Mouse (Mus musculus) liver, embryonic 16.5 days (tissue): ENCODE measurements around the gene Fam13a. TPM values are rescaled to one million over a fixed set of nuclear protein-coding genes. Genes with fewer than 3 reads are reported as not detected.

Experiments used
- ATAC-seq: fragments of 200-750 bp; cut with Nextera tagmentation; 2 replicates; pipeline ENCODE4 v1.8.0; 2017; ENCODE audit warnings: low read depth, mild to moderate bottlenecking, moderate number of reproducible peaks, moderate library complexity
- H3K27ac ChIP-seq: fragments of 300-500 bp; sonication (generic); 2 replicates; pipeline ENCODE4 v1.5.1; 2014; ENCODE audit warnings: mild to moderate bottlenecking, low read length
- H3K27me3 ChIP-seq: fragments of 300-500 bp; sonication (generic); 2 replicates; pipeline ENCODE4 v1.6.1; 2014; ENCODE audit warnings: low read depth, low read length, mixed read lengths; ENCODE audit not compliant: control insufficient read depth, insufficient read depth
- H3K36me3 ChIP-seq: fragments of 300-500 bp; sonication (generic); 2 replicates; pipeline ENCODE4 v1.6.1; 2014; ENCODE audit warnings: mild to moderate bottlenecking; ENCODE audit not compliant: control insufficient read depth, insufficient read depth
- H3K4me1 ChIP-seq: fragments of 300-500 bp; sonication (generic); 2 replicates; pipeline ENCODE4 v1.6.1; 2014; ENCODE audit warnings: low read depth, low read length, mixed read lengths; ENCODE audit not compliant: control insufficient read depth
- H3K4me2 ChIP-seq: fragments of 300-500 bp; sonication (generic); 2 replicates; pipeline ENCODE4 v1.6.1; 2014; ENCODE audit warnings: low read depth, low read length, mixed read lengths
- H3K4me3 ChIP-seq: fragments of 300-500 bp; sonication (generic); 2 replicates; pipeline ENCODE4 v1.5.1; 2014; ENCODE audit warnings: low read depth, mild to moderate bottlenecking, low read length
- H3K9ac ChIP-seq: fragments of 300-500 bp; sonication (generic); 2 replicates; pipeline ENCODE4 v1.6.1; 2014; ENCODE audit warnings: low read depth, low read length
- H3K9me3 ChIP-seq: fragments of 300-500 bp; sonication (generic); replicated peaks from 2 replicates; pipeline ENCODE4 v1.6.1; 2016; ENCODE audit warnings: low read length; ENCODE audit not compliant: control insufficient read depth
- WGBS: fragments of 180-500 bp; shearing (Covaris S2); extraction: QIAGEN DNeasy Blood & Tissue Kit; methylation state at CpG from one replicate; pipeline ENCODE4 v1.1.7; 2014; ENCODE audit not compliant: insufficient replicate concordance; 5-methylcytosine and 5-hydroxymethylcytosine counted together
- polyA plus RNA-seq: library from polyadenylated mRNA; unstranded; fragments of >200 nt; fragmentation: Nextera tagmentation; extraction: Ambion mirVana; gene quantifications from 2 replicates; pipeline ENCODE4 v1.2.1, GENCODE M21; 2015

Gene Fam13a
- polyA plus RNA-seq, 1 experiment from 2014 or later, result 4.8 TPM

DNA sequence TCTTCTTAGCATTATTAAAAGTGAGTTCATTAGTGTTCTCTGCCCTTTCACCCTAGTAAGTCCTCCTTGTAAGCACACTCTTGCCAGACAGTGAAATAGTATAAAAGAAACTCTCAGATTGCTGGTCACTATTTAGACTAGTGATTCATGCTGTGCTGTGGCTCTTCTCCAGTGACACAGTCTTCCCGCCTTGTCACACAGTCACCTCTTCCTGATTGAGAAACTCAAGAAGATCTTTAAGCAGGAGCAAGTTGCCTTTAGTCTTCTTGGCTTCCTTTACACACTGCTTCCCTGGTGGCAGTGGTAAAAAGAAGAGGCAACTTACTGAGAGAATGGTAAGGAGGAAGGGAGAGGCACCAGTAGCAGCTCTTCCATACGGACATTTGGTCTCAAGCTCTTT, 6.3 kb upstream of the Fam13a start:
- H3K36me3 ChIP-seq, result no peaks in the 10 kb centered on the region
- WGBS, result 67% methylated on average over 2 of the region's 2 CpGs
- no peak overlapping the region for H3K4me2 ChIP-seq
- no peak overlapping the region for H3K9ac ChIP-seq
- H3K9me3 ChIP-seq, result no peaks in the 10 kb centered on the region
- H3K27me3 ChIP-seq, result no peaks in the 10 kb centered on the region
- no peak overlapping the region for H3K27ac ChIP-seq
- H3K4me3 ChIP-seq, result no peak overlapping the region
- H3K4me1 ChIP-seq, result no peaks in the 10 kb centered on the region
- no peak for ATAC-seq

DNA sequence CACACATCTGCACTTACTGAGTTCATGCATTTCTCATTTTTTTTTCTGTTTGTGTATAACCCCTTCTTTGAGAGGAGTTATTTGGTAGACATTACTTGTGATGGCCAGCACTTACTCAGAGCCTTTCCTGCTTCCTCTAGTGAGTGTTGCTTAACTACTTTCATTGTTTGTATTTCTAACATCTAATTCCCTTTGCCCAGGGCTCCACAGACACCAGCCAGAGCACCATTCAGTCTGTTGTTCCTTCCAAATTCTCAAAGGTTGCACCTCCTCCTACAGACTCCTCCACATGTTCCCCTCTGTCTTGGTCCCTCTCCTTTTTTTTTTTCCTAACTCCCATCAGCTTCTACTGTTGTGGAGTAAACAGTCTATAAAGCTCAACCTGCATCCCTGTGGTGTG, 5.7 kb upstream of the Fam13a start:
- H3K27me3 ChIP-seq, result no peaks in the 10 kb centered on the region
- no peaks in the 10 kb centered on the region for H3K36me3 ChIP-seq
- H3K4me3 ChIP-seq, result no peak overlapping the region
- H3K27ac ChIP-seq, result no peak overlapping the region
- no peaks in the 10 kb centered on the region for H3K4me1 ChIP-seq
- no peaks in the 10 kb centered on the region for H3K9me3 ChIP-seq
- ATAC-seq, result no peak
- H3K4me2 ChIP-seq, result no peak overlapping the region
- no peak overlapping the region for H3K9ac ChIP-seq

DNA sequence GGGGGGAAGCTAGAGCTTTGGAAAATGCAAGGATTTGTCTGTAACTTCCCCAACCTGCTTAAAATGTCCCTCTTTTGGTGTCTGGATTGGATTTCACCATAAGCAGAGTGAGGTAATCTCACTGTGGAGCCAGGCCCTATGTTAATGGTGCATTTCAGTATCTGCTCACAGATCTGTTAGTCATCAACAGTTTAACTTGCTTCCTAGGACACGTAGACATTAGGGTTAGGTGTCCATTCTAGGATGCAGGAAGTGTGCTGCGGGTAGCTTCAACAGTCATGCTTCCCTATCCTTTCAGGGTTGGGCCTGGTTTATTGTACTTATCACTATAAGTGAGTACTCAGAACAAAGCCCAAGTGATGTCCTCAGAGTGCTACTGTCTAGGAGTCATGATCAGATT, 4.5 kb upstream of the Fam13a start:
- Histone ChIP-seq H3K36me3 (no peaks in the 10 kb centered on the region), H3K27me3 (no peaks in the 10 kb centered on the region), H3K27ac (no peak overlapping the region), H3K9ac (no peak overlapping the region), H3K4me3 (no peak overlapping the region), H3K9me3 (no peaks in the 10 kb centered on the region), H3K4me2 (no peak overlapping the region), H3K4me1 (no peaks in the 10 kb centered on the region)
- no peak for ATAC-seq
- 37% methylated on average over 2 of the region's 2 CpGs for WGBS

DNA sequence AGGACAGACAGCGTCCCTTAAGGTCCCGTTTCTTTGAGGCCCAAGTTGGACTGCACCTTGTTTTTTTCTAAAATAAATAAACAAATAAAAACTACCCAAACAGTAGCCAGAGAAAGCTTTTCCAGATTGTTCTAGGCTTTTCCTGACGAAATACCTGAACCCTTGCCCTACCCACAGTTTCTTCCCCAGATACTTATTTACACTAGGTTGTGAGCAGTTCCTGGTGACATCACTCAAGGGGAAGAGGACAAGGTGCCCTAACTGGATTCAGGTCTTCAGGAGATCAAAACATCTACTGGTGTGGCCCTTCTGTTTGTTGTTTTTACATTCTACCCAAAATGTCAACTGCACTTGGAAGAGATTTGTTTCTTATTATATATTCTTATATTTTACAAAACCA, 457 bp upstream of the Fam13a start:
- Histone ChIP-seq H3K4me1 (no peaks in the 10 kb centered on the region), H3K4me2 (peak overlapping the region; percentile 57), H3K9ac (no peak overlapping the region), H3K27me3 (no peaks in the 10 kb centered on the region), H3K36me3 (no peaks in the 10 kb centered on the region), H3K9me3 (no peaks in the 10 kb centered on the region), H3K4me3 (peak overlapping the region; percentile 62), H3K27ac (no peak overlapping the region; the same call in 1 of the 2 replicates)
- WGBS, result 30% methylated on average over 3 of the region's 3 CpGs
- ATAC-seq, result no peak

DNA sequence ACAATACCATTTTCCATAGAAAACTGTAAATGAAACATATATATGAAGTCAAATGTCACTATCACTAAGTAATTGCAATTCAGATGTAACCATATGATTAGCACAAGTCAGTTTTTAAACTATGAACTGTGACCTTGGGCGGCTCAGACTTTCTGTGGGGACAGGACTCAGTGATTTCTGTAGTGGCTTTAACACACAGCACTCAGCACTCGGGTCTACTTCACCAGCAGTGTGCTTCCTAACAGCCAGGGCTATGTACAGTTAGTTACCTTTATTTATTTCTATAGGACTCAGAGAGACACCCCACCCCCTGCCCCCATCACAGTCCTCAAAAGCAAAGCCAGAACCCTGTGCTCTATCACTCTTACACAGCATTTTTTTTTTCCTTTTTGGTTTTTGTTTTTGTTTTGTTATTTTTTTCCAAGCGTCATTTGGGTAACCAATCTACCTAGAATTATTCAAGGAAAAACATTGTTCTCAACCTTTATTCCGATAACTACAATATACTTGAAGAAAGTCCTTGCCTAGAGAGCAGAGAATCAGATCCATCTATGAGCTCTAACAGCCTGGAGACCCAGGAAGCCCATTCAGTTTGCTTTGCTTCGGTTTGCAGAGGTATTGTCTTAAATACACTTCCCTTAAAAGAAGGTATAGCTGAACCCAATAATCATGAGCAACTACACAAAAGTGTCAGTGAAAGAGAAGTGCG, 740 bp downstream of the Fam13a start:
- Histone ChIP-seq H3K4me3 (peak overlapping the region; percentile 62), H3K27ac (peak overlapping the region; percentile 55), H3K4me2 (peak overlapping the region; percentile 57), H3K36me3 (no peaks in the 10 kb centered on the region), H3K27me3 (no peaks in the 10 kb centered on the region), H3K9ac (no peak overlapping the region; the same call in 1 of the 2 replicates), H3K9me3 (no peaks in the 10 kb centered on the region), H3K4me1 (no peaks in the 10 kb centered on the region)
- ATAC-seq, result no peak
- WGBS, result 30% methylated on average over 6 of the region's 6 CpGs

DNA sequence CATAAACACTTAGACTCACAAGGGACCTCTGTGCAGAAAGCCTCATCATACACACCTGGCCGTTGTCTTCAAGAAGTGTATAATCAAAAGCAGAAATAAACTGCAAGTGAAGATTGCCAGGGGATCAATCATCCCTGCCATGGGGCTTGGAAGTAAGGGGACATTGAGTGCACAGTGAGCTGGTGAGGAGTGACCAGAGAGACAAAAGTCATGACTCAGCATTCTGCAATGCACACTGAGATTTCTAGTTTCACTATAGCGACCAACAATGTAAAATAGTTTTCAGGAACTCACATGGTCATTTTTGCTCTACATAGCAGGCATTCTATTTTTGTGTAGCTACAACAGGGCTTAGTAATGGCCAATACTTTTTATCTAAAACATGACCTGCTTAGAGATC, 1.7 kb downstream of the Fam13a start:
- H3K27me3 ChIP-seq, result no peaks in the 10 kb centered on the region
- no peaks in the 10 kb centered on the region for H3K9me3 ChIP-seq
- peak overlapping the region; percentile 19 for H3K4me2 ChIP-seq
- no peak overlapping the region for H3K9ac ChIP-seq
- no peak overlapping the region for H3K4me3 ChIP-seq
- no peaks in the 10 kb centered on the region for H3K4me1 ChIP-seq
- no peaks in the 10 kb centered on the region for H3K36me3 ChIP-seq
- no peak overlapping the region for H3K27ac ChIP-seq
- no peak for ATAC-seq
- 67% methylated on average over 2 of the region's 2 CpGs for WGBS

DNA sequence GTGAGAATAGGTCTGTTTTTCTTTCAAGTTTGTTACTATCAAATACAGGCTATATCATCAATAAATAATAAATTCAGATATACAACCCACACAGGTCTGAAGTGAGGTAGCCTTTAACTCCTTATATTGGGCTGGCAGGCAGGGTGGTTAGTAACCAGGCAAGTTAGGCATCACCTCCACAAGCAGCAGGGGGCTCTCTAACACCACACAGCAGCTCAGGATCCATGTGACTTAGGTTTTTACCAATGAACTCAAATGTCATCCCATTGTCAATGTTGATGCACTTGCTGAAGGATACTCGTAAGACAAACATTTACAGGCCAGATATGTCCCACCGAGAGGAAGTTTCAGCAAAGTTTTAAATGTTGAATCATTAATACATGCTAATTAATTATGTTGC, 4.0 kb downstream of the Fam13a start:
- Histone ChIP-seq H3K9ac (no peak overlapping the region), H3K4me2 (no peak overlapping the region), H3K27ac (no peak overlapping the region), H3K27me3 (no peaks in the 10 kb centered on the region), H3K9me3 (no peaks in the 10 kb centered on the region), H3K36me3 (no peaks in the 10 kb centered on the region), H3K4me3 (no peak overlapping the region), H3K4me1 (no peaks in the 10 kb centered on the region)
- WGBS, result 40% methylated on average over 2 of the region's 2 CpGs
- ATAC-seq, result no peak

DNA sequence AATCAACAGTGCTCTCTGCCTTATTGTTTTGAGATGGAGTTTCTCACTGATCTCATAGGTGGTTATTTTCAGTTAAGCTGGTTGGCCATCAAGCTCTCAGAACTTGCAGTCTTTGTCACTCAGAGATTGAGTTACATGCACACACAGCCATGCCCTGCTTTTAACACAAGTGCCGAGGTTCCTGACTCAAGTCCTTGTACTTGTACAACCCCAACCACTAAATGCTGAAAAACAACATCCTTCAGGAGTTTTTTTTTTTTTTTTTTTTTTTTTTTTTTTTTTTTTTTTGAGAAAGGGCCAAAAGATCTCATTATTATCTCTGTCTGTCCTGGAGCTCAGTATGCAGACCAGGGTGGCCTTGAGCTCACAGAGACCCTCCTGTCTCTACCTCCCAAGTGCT, 4.5 kb downstream of the Fam13a start:
- Histone ChIP-seq H3K4me1 (no peaks in the 10 kb centered on the region), H3K4me3 (no peak overlapping the region), H3K27me3 (no peaks in the 10 kb centered on the region), H3K36me3 (no peaks in the 10 kb centered on the region), H3K9ac (no peak overlapping the region), H3K9me3 (no peaks in the 10 kb centered on the region), H3K4me2 (no peak overlapping the region), H3K27ac (no peak overlapping the region)
- 40% methylated on average over 1 of the region's 1 CpGs for WGBS
- no peak for ATAC-seq

DNA sequence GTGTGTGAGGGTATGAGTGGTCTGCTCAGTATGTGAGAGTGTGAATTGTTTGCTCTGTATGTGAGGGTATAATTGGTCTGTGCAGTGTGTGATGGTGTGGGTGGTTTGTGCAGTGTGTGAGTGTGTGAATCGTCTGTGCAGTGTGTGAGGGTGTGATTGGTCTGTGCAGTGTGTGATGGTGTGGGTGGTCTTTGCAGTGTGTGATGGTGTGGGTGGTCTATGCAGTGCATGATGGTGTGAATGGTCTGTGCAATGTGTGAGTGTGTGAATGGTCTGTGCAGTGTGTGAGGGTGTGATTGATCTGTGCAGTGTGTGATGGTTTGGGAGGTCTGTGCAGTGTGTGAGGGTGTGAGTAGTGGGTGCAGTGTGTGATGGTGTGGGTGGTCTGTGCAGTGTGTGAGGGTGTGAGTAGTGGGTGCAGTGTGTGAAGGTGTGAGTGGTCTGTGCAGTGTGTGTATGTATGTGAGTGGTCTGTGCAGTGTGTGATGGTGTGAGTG, 8.0 kb downstream of the Fam13a start:
- ATAC-seq, result no peak
- H3K36me3 ChIP-seq, result no peaks in the 10 kb centered on the region
- no peaks in the 10 kb centered on the region for H3K27me3 ChIP-seq
- no peaks in the 10 kb centered on the region for H3K4me1 ChIP-seq
- no peak overlapping the region for H3K9ac ChIP-seq
- no peak overlapping the region for H3K27ac ChIP-seq
- 45% methylated on average over 1 of the region's 1 CpGs for WGBS
- no peaks in the 10 kb centered on the region for H3K9me3 ChIP-seq
- H3K4me3 ChIP-seq, result no peak overlapping the region
- no peak overlapping the region for H3K4me2 ChIP-seq
